Mouse (Mus musculus): ENCODE measurements around the gene Enho. TPM values are rescaled to one million over a fixed set of nuclear protein-coding genes. Genes with fewer than 3 reads are reported as not detected.
A peak's percentile ranks its signal among the peaks of the same experiment; 100 is the strongest.

The Enho gene
- total RNA-seq, 2 experiments from 2014 or later = 12.9 to 14.5 TPM

DNA sequence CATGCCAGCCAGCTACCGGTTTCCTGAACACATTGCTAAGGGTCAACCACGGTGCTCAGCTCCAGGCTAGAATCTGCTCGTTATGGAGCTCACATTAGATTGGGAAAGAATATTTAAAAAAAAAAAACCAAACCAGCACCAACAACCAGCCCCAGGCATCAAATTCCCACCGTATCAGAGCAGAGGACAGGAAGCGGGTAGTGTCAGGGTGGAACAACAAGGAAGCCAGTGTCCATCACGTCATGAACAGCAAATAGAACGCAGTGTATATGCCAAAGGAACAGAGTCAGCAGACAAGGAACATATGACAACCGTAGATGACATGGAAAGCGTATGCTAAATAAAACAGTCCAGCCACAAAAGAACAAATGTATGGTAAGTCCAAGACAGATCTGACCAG, 7.1 kb downstream of the Enho start:
- DNase-seq = no peak

DNA sequence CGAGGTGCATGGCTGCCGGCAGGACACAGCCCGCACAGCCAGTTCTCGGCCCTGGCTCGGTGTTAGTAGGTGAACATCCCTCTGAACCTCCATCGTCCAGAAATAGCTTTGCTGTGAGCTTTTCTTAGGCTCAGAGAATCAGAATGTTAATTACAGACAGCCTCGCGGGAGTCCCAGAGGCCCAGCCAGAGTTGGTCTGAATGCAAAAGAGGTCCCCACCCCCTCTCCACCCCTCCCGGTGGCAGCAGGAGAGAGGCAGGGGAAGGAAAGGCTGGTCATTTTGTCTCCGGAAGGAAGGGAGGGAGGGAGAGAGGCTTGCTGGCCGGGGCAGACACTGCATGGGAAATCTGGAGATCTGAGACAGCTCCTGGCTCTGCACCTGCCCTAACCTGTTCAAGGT, 8.7 kb downstream of the Enho start:
- no peak for DNase-seq

DNA sequence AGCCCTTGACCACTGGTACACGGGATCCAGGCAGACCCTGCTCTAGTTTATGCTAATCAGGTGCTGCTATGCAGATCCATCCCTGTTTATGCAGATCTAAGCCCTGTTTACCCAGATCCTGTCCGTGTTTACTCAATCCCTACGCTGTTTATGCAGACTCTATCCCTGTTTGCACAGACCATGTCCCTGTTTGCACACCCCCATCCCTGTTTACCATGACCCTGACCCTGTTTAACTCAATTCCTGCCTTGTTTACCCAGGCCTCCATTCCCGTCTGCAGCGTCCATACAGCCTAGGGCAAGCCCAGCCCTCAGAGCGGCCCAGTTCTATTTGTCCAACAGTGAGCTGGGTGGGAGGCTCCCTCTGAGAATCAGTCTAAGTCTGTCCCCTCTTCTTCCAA, 9.9 kb downstream of the Enho start:
- no peak for DNase-seq

DNA sequence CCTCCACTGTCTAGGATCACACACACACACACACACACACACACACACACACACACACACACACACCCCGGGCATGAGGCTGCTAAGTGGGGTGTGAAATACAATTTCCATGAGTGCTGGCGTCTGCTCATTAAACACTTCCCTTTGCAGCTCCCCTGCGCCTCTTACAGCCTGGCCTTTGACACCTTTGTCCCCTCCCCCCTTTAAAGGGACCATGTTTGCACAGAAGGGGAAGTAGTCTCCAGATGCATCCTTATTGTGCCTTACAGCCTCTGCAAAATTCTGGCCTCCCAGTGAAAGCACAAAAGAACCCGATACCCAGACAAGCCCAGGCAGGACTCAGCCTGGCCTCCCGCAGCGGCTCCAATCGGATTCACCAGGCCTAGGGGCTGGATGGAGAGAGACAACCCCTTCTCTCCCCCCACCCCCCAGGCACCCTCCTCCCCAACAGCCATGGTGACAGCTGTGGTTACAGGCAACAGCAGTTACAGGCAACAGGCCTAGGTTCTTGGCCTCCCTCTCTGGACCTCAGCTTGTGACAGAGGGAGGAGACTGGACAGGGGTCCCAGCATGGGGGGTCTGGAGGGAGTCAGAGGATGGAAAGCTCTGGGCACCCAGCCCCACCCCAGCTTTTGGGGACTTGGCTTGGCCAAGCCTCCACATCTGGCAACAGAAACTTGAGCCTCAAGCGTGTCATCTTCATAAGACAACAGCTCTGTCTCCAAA, 11.8 kb downstream of the Enho start:
- no peak for DNase-seq

DNA sequence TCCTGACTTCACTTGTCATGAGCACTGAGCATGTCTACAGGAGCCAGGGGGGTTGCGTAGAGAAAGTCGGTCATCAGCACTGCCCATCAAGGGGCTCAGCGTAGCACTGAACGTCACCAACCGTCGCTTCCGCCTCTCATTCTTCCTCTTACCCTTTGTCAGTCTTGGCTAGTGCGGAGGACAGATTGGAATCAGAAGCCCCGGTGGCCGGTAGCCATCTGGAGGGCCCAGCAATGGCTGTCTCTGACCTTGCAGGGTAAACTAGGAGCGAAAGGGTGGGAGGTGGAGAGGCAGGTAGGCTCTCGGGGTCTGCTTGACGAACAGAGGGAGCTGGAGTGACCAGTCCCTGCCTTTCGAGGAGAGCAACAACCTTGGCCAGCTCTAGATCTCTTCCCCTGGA, 18.1 kb downstream of the Enho start:
- DNase-seq = no peak

DNA sequence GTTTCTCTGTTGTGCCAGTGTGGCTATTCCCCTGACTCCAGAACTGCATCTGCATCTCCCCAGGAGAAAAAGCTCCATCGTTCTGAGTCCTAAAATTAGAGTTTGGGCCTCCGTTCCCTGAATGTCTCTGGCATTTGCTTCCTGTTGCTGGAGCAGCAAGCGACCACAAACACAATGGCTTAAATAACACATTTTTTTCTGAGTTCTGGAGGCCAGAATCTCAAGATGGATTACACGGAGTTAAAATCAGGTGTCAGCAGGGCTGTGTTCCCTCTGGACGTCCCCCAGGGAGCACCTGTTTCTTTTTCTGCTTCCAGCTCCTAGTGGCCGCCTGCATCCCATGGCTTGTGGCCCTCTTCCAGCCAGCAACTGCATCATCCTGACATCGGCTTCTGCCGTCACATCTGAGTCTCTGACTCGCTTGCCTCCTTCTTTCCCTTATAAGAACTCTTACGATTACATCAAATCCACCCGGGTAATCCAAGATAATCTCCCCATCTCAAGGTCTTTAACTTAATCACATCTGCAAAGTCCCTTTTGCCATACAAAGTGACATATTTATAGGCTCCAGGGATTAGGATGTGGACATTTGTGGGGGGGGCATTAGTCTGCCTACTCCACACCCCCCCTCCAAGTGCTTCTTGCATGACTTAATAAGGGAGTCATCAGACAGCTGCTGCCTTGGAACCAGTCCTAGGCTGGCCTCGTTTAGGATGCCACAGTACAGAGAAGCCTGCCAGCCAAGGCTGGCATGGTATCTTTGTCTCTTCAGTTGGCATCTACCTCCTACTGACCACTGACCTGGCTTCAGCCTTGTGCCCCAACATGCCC, 21.0 kb downstream of the Enho start:
- DNase-seq = peak; percentile 79

DNA sequence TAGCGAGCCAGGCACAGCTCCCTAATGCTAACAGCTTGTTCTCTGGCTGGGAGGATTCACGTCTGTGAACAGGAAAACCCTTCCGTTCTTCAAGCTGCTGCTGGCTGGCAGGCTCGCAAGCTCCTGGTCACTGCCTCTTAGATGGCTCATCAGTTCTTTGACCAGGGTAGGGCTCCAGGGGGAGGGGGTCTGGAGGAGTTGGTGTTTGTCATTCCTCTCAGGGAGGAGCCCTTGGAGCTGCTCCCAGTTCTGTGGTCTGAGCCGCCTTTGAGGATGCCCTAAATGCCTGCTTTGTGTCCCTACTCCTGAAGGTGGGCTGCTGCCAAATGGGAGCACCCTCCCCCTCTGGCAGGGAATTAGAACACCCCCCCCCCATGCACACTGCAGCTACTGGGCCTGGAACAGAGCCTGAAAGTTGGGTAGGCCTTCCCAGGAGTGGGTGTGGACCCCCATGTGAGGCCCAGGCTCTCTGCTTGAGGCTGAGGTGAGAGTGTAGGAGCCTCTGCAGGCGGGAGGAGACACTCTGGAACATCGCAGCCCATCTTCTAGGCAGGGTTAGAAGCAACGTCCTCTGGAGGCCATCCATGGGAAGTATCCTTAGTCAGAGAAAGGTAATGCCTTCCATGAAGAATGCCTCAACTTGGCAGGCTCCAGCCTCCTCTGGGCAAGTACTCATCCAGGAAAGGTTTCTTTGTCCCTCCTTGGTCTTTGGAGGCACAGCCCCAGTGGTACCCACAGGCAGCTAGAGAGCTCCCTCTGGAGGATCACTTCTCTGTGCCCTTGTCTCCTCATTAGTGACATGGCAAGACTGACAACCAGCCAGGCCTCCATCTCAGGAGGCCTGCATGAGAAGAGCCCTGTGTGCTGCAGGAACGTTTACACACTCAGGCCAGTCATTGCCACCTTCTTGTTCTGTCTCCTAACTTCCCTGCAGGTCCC, 24.2 kb downstream of the Enho start:
- no peak for DNase-seq

DNA sequence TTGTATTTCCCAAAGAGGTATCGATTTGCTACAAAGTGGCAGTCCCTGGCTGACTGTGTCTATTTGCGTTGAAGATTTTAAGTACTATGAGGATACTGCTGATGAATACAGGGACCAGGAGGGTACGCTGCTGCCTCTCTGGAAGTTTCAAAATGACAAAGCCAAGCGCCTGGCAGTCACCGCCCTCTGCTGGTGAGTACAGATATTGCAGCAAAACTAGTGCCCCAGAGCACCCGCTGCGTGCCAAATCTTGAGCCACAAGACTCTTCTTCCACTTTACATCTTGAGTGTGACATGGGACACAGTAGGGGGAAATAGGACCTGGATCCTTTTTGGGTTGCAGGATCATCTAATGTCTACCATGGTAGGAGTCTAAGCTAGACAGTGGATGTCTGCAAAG, 26.0 kb downstream of the Enho start:
- DNase-seq = peak; percentile 90

DNA sequence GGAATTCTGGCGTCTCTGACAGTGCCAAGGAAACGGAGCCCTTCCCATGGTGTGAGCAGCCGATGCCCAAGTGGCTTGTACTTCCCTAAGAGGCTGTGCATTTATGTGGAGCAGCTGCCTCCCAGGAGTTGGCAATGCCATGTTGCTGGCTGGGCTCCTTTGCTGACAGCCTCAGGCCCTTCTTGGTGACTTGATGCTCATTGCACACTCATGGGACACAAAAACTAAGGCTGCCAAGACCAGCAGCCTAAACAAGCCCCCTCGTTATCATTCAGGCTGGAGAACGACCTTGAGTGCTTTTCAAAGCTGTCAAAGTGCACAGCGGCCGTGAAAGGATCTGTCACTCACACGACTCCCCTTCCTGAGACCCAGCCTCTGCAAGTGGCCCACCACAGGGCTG, 28.0 kb downstream of the Enho start:
- DNase-seq = no peak

DNA sequence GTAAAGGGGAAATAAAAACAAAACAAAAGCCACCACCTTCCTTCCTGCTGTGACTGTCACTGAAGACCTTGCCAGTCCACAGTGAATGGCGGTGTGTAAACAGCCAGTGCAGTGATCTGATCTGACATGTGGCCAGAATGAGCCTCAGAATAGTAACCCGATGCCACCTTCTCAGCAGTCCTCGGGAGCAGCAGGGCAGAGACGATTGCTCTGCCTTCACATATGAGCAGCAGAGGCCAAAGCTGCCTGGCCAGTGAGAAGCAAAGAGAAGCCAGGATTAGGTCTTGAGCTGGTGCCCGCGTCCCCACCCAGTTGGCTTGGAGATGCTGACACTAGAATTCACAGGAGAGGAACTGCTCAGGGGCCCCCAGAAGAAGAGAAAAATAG, 29.5 kb downstream of the Enho start:
- DNase-seq = no peak

DNA sequence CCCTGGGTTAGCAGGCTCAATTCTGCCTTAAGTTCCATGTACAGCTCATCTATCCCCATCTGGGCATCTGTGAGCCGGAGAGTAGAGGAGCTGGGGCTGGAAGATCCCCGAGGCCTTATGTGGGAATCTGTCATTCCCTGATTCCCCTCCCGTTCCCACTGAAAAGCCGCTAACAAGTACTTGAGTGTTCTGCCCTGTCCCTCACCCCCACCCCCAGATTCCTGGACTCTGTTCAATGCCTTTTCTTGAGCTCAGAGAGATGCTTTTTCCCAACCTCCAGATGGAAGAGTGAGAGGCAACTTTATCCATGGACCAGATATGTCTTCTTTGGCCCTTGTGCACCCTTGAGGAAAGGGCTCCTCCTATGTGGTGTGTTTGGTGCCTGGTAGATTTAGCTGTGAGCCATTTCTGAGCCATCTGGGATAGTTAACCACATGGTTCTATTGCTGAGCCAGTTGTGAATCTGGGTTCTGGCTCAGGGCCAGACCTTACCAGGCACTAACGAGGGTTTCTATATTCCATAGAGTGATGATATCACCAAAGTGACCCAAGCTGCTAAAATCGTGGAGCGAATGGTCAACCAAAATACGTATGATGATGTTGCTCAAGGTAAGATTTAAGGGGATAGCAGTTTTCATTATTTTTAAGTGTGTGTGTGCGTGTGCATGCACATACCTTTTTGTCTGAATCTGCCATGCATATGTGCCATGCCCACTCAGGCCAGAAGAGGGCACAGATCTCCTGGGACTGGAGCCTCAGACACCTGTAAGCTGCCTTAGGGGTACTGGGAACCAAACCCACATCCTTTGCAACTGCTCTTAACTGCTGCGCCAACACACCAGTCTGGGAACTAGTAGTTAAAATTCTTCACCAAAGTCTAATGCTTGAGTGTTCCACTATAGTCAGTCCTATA, 30.2 kb downstream of the Enho start:
- DNase-seq = no peak

DNA sequence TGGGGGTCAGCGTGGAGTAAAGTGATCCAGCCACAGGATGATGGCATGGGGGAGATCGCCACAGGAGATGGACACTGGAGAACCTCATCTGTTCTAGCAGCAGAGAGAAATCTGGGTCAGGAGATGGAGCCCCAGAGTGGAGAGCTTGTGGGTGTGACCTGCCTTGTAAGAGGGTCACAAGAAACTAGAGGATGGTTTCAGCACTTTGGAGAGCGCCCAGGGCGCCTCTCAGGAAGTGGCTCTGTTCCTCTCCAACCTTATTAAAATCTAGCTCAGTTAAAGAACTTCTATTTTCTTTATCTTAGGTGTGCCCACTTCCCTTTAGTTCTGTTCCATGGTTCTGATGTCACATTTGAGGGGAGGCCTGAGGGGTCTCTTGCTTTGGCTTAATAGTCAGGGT, 33.3 kb downstream of the Enho start:
- DNase-seq = peak; percentile 62

DNA sequence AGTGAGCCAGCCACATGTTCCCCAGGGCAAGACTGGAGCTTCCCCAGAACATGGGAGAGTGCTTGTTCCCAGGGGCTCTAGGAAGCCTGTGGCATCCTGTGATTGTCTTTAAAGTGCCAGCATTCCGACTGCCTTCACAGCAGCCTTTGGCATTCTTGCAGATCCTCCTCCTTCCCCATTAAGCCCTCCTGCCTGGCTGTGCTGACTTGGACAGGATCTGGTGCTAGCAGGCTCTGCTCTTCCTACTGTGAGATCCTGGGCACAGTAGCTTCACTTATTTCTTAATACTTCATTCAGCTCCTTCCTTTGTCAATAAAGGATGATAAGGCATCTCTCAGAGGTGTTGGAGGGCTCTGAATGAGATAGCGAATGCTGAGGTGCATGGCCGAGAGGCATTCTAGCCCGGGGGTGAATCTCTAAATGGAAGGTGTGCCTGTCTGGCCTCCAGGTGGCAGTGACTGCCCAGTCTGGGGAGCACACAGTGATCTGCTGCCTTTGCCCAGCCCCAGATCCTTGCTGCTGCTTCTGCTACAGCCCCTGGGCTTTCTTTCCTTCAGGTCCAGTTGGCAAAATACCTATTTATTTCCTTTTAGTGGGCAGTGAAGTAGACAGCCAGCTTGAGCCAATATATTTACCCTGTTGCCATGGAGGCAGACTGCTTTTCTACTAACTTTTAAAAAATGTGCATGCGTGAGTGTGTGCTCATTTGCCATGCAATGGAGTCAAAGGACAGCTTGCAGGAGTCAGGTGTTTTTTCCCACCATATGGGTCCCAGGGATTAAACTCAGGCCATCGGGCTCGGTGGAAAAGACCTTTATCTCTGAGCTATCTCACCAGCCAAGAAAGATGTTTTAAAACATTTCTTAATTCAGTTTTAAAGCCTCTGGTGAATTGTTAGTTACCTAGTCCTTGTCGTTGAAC, 35.4 kb downstream of the Enho start:
- no peak for DNase-seq

DNA sequence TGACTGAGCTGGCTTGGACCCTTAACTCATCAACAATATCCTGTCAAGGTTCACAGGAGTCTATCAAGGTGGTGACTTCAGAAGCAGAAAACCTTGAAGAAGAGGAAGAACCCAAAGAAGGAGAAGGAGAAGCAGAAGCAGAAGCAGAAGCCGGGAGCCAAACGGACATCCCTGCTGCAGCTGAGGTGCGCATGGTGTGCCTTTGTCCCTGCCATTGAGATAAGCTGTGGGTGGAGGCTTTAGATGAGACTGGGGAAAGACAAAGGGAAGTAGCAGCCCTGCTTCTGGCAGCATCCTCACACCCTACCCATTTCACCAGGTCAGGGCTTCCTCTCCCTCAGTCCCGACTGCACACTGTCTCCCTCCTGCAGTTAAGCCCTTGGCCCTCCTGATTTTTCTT, 37.3 kb downstream of the Enho start:
- DNase-seq = no peak

Other genes starting within 250 kb of the Enho start
- gene Kif24, start 175.4 kb downstream of the Enho start, total RNA-seq (2021) = 1 to 10 TPM; 1.6 to 3.3 TPM
- 10 to 100 TPM; 25.8 to 26.3 TPM for gene Nudt2, start 175.2 kb downstream of the Enho start, total RNA-seq (2021)
- 10 to 100 TPM; 75.2 to 77.4 TPM for gene AI464131, start 137.2 kb downstream of the Enho start, total RNA-seq (2021)
- gene 1110017D15Rik, start 123.0 kb downstream of the Enho start, total RNA-seq (2021) = under 1 TPM in 1 of 2 experiments, not detected in 1; 0.36 TPM
- 10 to 100 TPM; 19.2 to 20.4 TPM for gene Fam219a, start 70.8 kb downstream of the Enho start, total RNA-seq (2021)
- under 1 TPM; 0.56 to 0.63 TPM for gene Dnaic1, start 70.5 kb downstream of the Enho start, total RNA-seq (2021)
- gene Cntfr, start 56.8 kb upstream of the Enho start, total RNA-seq (2021) = 10 to 100 TPM; 20.1 to 28.2 TPM
- gene Il11ra1, start 59.7 kb upstream of the Enho start, total RNA-seq (2021) = 10 to 100 TPM; 74.3 to 75.3 TPM
- 10 to 100 TPM; 31.5 to 41.4 TPM for gene Rpp25l, start 73.2 kb upstream of the Enho start, total RNA-seq (2021)
- 10 to 100 TPM; 44.3 to 57.6 TPM for gene Dctn3, start 82.8 kb upstream of the Enho start, total RNA-seq (2021)
- gene Arid3c, start 90.8 kb upstream of the Enho start, total RNA-seq (2021) = not detected
- gene Galt, start 114.9 kb upstream of the Enho start, total RNA-seq (2021) = 10 to 100 TPM; 25.2 to 28.1 TPM
- gene Sigmar1, start 115.8 kb upstream of the Enho start, total RNA-seq (2021) = 10 to 100 TPM; 15.4 to 17.9 TPM
- 10 to 100 TPM; 25.5 to 33.1 TPM for gene Ccl27a, start 133.9 kb upstream of the Enho start, total RNA-seq (2021)

Data from gastrocnemius, postnatal 10 days (tissue).